Mouse (Mus musculus) ES-Bruce4 (cell line): ENCODE results near the gene Lamb2.

Experiments
- CTCF ChIP-seq: IDR thresholded peaks from one replicate; pipeline ENCODE4 v1.8.1; 2011; ENCODE audit warnings: low read depth, low read length
- EP300 ChIP-seq: IDR thresholded peaks from 2 replicates; pipeline ENCODE4 v1.6.1; 2011; ENCODE audit warnings: low read depth, low read length; ENCODE audit not compliant: insufficient read depth
- POLR2A ChIP-seq: IDR thresholded peaks from one replicate; pipeline ENCODE4 v1.8.1; 2011; ENCODE audit warnings: low read length; ENCODE audit not compliant: insufficient read depth

DNA sequence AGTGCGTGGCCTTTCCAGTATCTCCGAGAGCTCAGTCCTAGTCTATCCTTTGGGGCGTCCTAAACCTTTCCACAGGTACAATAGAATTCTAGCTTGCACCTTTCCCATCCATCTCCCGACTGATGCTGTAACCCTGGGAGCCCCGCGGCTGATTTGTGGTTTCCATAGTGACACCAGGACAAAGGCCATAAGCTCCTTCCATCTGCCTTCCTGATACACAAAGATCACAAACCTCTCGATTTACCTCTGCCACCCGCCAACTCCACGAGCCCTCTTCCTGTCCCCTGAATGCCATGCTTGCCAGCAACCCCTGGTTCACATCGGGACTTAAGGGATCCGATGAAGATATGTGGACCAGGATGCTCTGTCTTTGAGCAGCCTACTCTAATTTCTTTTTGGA, 295 bp upstream of the Lamb2 start:
- TF ChIP-seq CTCF (no peak), EP300 (no peak), POLR2A (no peak)
